Mouse (Mus musculus) duodenum, adult 2 months (tissue): ENCODE results near the gene Arl11. TPM values are rescaled to one million over a fixed set of nuclear protein-coding genes. Genes with fewer than 3 reads are reported as not detected.

ENCODE experiments used
- polyA plus RNA-seq: library from polyadenylated mRNA; depleted of rRNA; stranded (reverse); fragments of >200 nt; gene quantifications from 2 replicates; pipeline ENCODE4 v1.2.3, GENCODE M21; 2012; ENCODE audit warnings: low replicate concordance; rRNA removed

Arl11 gene
- 1.0 and 1.4 TPM in 2 replicates for polyA plus RNA-seq

DNA sequence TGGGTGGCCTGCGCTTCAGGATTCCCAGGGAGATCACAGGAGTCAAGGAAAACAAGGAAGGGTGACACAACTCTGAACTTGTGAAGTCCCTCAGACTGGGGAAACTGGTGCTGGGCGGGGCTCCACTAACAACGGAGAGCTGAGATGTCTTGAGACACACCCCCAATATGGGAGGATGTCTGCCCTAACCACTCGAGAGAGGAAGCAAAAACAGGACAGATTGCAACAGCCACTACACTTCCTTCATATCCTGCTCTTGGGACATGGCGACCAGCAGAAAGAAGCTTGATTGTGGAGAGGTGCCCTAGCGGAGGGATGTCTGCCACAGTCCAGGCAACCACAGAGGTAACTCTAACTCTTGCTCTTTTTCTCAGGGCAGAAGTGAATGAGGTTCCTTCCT lies at the start of gene Arl11:
Arl11 (plus strand) TSS at position 161 of the 400 bp plus-strand sequence.

GRCm38 (mm10) chr14:61360131-61360980 lies 50.8 kb downstream of the Arl11 start, which contains the start of gene Ebpl:
Gene Ebpl, minus strand, starts transcription at chr14:61360439.

Other genes starting within 250 kb of the Arl11 start
- gene Sacs, start 171.3 kb upstream of the Arl11 start, polyA plus RNA-seq: 0.05 and 0.06 TPM in 2 replicates
- gene Sgcg, start 51.3 kb upstream of the Arl11 start, polyA plus RNA-seq: 0.04 TPM in 1 of 2 replicates, not detected in the other
- 2.1 and 2.7 TPM in 2 replicates for gene Ebpl, start 50.7 kb downstream of the Arl11 start, polyA plus RNA-seq
- gene Kpna3, start 130.1 kb downstream of the Arl11 start, polyA plus RNA-seq: 0.46 and 0.63 TPM in 2 replicates
- 19.0 and 33.4 TPM in 2 replicates for gene Spryd7, start 247.1 kb downstream of the Arl11 start, polyA plus RNA-seq